Mouse (Mus musculus) intestine, postnatal 0 days (tissue): ENCODE results near the gene Rorc. TPM values are rescaled to one million over a fixed set of nuclear protein-coding genes. Genes with fewer than 3 reads are reported as not detected.

Experiments
- ATAC-seq: fragments of 200-750 bp; cut with Nextera tagmentation; 2 replicates; pipeline ENCODE4 v1.8.0; 2017; ENCODE audit warnings: mild to moderate bottlenecking, moderate TSS enrichment, moderate library complexity
- H3K27ac ChIP-seq: fragments of 300-500 bp; sonication (generic); 2 replicates; pipeline ENCODE4 v1.5.1; 2014; ENCODE audit warnings: mild to moderate bottlenecking, low read depth, low read length, moderate library complexity
- H3K27me3 ChIP-seq: fragments of 300-500 bp; sonication (generic); replicated peaks from 2 replicates; pipeline ENCODE4 v1.6.1; 2014; ENCODE audit warnings: low read length, mixed read lengths; ENCODE audit not compliant: control insufficient read depth, insufficient read depth
- H3K36me3 ChIP-seq: fragments of 300-500 bp; sonication (generic); 2 replicates; pipeline ENCODE4 v1.6.1; 2014; ENCODE audit warnings: mild to moderate bottlenecking, moderate library complexity; ENCODE audit not compliant: control insufficient read depth, insufficient read depth
- H3K4me1 ChIP-seq: fragments of 300-500 bp; sonication (generic); replicated peaks from 2 replicates; pipeline ENCODE4 v1.6.1; 2014; ENCODE audit warnings: antibody characterized with exemption, low read length, mixed read lengths; ENCODE audit not compliant: control insufficient read depth, insufficient read depth
- H3K4me2 ChIP-seq: fragments of 300-500 bp; sonication (generic); replicated peaks from 2 replicates; pipeline ENCODE4 v1.6.1; 2014; ENCODE audit warnings: low read depth, mild to moderate bottlenecking, moderate library complexity
- H3K4me3 ChIP-seq: fragments of 300-500 bp; sonication (generic); 2 replicates; pipeline ENCODE4 v1.5.1; 2014; ENCODE audit warnings: low read depth, low read length
- H3K9ac ChIP-seq: fragments of 300-500 bp; sonication (generic); 2 replicates; pipeline ENCODE4 v1.6.1; 2014; ENCODE audit warnings: mild to moderate bottlenecking, low read depth, low read length
- H3K9me3 ChIP-seq: fragments of 300-500 bp; sonication (generic); 2 replicates; pipeline ENCODE4 v1.6.1; 2016; ENCODE audit warnings: mixed run types; ENCODE audit not compliant: control insufficient read depth
- CTCF ChIP-seq: sonication (generic); IDR thresholded peaks from 2 replicates; pipeline ENCODE4 v1.5.1; 2016; ENCODE audit warnings: low read depth, mild to moderate bottlenecking, control low read depth, antibody characterized with exemption, moderate library complexity
- WGBS: fragments of 180-500 bp; shearing (Covaris S2); extraction: QIAGEN DNeasy Blood & Tissue Kit; methylation state at CpG from one replicate; pipeline ENCODE4 v1.1.7; 2014; 5-methylcytosine and 5-hydroxymethylcytosine counted together
- polyA plus RNA-seq: library from polyadenylated mRNA; unstranded; fragments of >200 nt; fragmentation: Nextera tagmentation; extraction: Ambion mirVana; gene quantifications from 2 replicates; pipeline ENCODE4 v1.2.1, GENCODE M21; 2015

Gene Rorc
- polyA plus RNA-seq, 1 experiment from 2014 or later, result 25.5 TPM

GRCm38 (mm10) chr3:94364154-94364526, 8.5 kb upstream of the Rorc start:
- no peak for TF ChIP-seq CTCF
- Histone ChIP-seq H3K4me1 (no peaks in the 10 kb centered on the region; the same call in 1 of the 2 replicates), H3K9me3 (no peaks in the 10 kb centered on the region), H3K27ac (peak overlapping the region; percentile 3; the same call in 1 of the 2 replicates), H3K9ac (peak overlapping the region; percentile 62), H3K36me3 (no peaks in the 10 kb centered on the region), H3K4me3 (peak overlapping the region; percentile 46), H3K4me2 (peak overlapping the region; percentile 74), H3K27me3 (no peaks in the 10 kb centered on the region)
- WGBS, result 10% methylated on average over 23 of the region's 23 CpGs
- ATAC-seq, result no peak

DNA sequence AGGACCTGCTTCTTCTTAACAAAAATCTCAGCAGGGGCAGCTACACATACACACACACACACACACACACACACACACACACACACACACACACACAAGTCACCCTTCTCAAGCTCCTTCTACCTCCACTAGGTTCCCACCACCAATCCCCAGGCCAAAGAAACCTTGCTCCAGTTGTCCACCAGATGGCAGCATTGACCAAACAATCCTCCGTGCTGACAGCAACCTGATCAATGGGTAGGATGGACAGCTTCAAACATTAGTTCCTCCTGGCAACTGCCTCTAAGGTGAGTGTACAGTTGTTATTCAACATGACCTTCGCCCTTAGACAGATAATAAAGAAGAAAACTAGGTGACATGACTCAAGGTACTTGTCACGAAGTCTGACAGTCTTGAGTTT, 5.8 kb upstream of the Rorc start:
- Histone ChIP-seq H3K27me3 (no peaks in the 10 kb centered on the region), H3K9ac (no peak overlapping the region), H3K27ac (peak overlapping the region; percentile 76), H3K4me1 (no peaks in the 10 kb centered on the region; the same call in 1 of the 2 replicates), H3K4me3 (no peak overlapping the region), H3K4me2 (no peak overlapping the region), H3K9me3 (no peaks in the 10 kb centered on the region), H3K36me3 (no peaks in the 10 kb centered on the region)
- WGBS, result 13% methylated on average over 3 of the region's 3 CpGs
- TF ChIP-seq CTCF, result peak; percentile 93
- ATAC-seq, result peak; percentile 69

DNA sequence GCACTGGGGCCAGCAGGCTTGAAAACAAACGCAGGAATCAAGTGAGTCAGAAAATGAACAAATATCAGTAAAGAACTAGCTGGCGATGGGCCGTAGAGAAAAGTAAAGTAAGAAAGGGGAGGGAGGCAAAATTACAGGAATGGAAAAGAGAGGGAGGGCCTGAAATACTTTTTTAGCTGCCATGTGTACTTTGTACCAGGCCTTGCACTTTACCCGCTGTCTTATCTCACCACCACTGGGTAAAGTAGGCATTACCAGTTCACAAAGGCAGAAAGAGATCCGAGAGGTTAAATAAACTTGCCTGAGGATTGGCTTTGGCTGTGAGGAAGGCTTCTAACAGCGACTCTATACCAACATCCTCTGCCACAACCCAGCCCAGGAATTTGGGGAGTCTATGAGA, 5.1 kb upstream of the Rorc start:
- no peaks in the 10 kb centered on the region for H3K9me3 ChIP-seq
- H3K9ac ChIP-seq, result no peak overlapping the region
- no peaks in the 10 kb centered on the region for H3K36me3 ChIP-seq
- H3K27me3 ChIP-seq, result no peaks in the 10 kb centered on the region
- H3K4me3 ChIP-seq, result no peak overlapping the region
- ATAC-seq, result peak; percentile 13; the same call in 1 of the 2 replicates
- no peak for TF ChIP-seq CTCF
- no peaks in the 10 kb centered on the region; the same call in 1 of the 2 replicates for H3K4me1 ChIP-seq
- 0 out of 2 replicates have a peak overlapping the region, but pooled peaks have one; percentile 9 for H3K4me2 ChIP-seq
- 43% methylated on average over 6 of the region's 6 CpGs for WGBS
- H3K27ac ChIP-seq, result peak overlapping the region; percentile 76

DNA sequence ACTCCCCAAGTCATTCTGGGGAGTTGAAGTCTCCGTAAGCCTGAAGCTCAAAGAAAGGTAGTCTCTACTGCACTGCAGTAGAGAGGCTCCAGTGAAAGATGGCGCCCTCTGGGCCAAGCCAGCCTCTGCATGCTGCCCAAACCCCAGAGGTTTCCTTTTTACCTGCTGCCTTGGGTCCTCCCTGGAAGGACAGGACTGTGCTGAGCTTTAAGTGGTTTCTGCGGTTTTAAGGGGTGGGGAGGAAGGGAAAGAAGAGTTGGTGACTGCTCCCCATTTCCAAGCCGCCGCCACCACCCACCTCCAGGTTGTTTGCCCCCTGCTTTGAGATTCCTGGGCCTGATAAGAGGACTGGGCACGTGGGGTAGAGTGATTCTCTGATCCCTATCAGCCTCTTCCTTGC, 4.0 kb upstream of the Rorc start:
- no peak overlapping the region for H3K4me3 ChIP-seq
- WGBS, result 64% methylated on average over 6 of the region's 6 CpGs
- no peaks in the 10 kb centered on the region for H3K36me3 ChIP-seq
- peaks cover 1% of the 10 kb centered on the region; the same call in 1 of the 2 replicates for H3K4me1 ChIP-seq
- no peaks in the 10 kb centered on the region for H3K27me3 ChIP-seq
- H3K4me2 ChIP-seq, result no peak overlapping the region
- TF ChIP-seq CTCF, result no peak
- H3K9ac ChIP-seq, result no peak overlapping the region
- no peak for ATAC-seq
- H3K27ac ChIP-seq, result no peak overlapping the region
- no peaks in the 10 kb centered on the region for H3K9me3 ChIP-seq

DNA sequence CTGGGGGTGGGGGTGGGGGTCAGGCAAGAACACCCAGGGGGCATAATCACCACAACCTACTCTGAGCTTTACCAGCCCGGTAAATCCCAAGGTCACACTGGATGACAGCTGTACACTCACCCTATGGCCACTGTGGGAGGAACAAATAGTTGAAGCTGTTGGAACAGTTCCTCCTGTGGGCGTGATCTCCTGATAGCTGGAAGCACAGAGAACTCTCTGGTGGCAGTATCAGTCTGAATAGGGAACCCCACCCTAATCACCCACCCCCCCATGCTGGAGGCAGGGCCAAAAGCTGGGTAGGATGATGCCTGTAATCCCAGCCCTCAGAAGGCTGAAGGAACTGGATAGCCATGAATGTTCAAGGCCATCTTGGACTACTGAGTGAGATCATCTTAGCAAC, 2.9 kb upstream of the Rorc start:
- Histone ChIP-seq H3K4me2 (no peak overlapping the region), H3K4me1 (peaks cover 8% of the 10 kb centered on the region; the same call in 1 of the 2 replicates), H3K4me3 (no peak overlapping the region), H3K9ac (no peak overlapping the region), H3K9me3 (no peaks in the 10 kb centered on the region), H3K27ac (no peak overlapping the region), H3K36me3 (no peaks in the 10 kb centered on the region), H3K27me3 (no peaks in the 10 kb centered on the region)
- 25% methylated on average over 2 of the region's 2 CpGs for WGBS
- ATAC-seq, result no peak
- no peak for TF ChIP-seq CTCF

DNA sequence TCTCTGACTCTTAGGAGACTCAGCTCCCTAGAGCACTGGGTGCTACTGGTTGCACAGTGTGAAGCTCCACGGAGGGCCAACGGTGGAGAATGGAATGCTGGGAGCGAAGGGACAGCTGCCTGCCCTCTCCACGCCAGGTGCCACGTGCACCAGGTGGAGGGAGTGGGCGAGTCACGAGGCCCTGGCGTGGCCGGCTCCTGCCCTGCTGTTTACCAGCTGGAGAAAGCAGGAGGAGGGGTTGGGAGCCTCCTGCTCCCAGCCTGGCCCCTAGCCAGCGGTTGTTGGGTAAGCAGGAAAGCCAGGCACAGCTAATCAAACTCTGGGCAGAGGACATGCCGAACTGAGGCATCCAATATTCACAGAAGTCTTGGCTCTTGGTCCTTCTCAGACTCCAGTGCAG, 957 bp upstream of the Rorc start:
- Histone ChIP-seq H3K4me1 (peaks cover 11% of the 10 kb centered on the region; the same call in 1 of the 2 replicates), H3K36me3 (peaks cover 4% of the 10 kb centered on the region; the same call in 1 of the 2 replicates), H3K9me3 (no peaks in the 10 kb centered on the region), H3K9ac (no peak overlapping the region), H3K27me3 (no peaks in the 10 kb centered on the region), H3K27ac (peak overlapping the region; percentile 5; the same call in 1 of the 2 replicates), H3K4me2 (peak overlapping the region; percentile 71), H3K4me3 (no peak overlapping the region)
- no peak for TF ChIP-seq CTCF
- WGBS, result 3% methylated on average over 11 of the region's 11 CpGs
- peak; percentile 79 for ATAC-seq
